Comparison of ENCODE assay signal across 24 mouse cellular contexts in genomic region chr19:16093616-16094015, GRCm38 (mm10). TPM values are rescaled to one million over a fixed set of nuclear protein-coding genes. Genes with fewer than 3 reads are reported as not detected.
DNase-seq lines count a peak whose midpoint lies in the region; TF ChIP-seq lines count a peak whose summit lies in the region.
"Had no signal": no experiment of that assay in that cellular context is flagged by ENCODE, and none has a peak within 500 bp of the region (broad histone marks: within the 10 kb centered on the region; RNA-seq: fewer than 3 reads in every experiment).

No protein-coding gene starts in this region.

- no peaks in the 10 kb centered on the region for H3K36me3 ChIP-seq in kidney, adult 2 months (ENCODE audit: control insufficient read depth, insufficient read depth, low read length)
- H3K36me3 ChIP-seq: embryonic facial prominence, embryonic 13.5 days; embryonic facial prominence, embryonic 15.5 days; forebrain, embryonic 10.5 days; forebrain, embryonic 12.5 days; G1E had no signal

- TF ChIP-seq CTCF in kidney, adult 2 months (conservative IDR thresholded peaks at IDR 0.05; ENCODE audit: insufficient read depth, insufficient read length, low read depth, low read length): no peak

- no peak for TF ChIP-seq POLR2A in kidney, adult 2 months (IDR thresholded peaks at IDR 0.05; ENCODE audit: low read depth, low read length)

- H3K27me3 ChIP-seq in kidney, adult 2 months (replicated peaks; ENCODE audit: control insufficient read depth, insufficient read depth, low read length): no peaks in the 10 kb centered on the region
- H3K27me3 ChIP-seq: CH12.LX; embryonic facial prominence, embryonic 13.5 days; embryonic facial prominence, embryonic 15.5 days; forebrain, embryonic 12.5 days; Patski had no signal

- no peak overlapping the region for H3K27ac ChIP-seq in kidney, adult 2 months (ENCODE audit: insufficient read depth, low read depth, low read length)
- H3K27ac ChIP-seq: embryonic facial prominence, embryonic 13.5 days; embryonic facial prominence, embryonic 15.5 days; forebrain, embryonic 10.5 days; forebrain, embryonic 12.5 days had no signal

- no peak overlapping the region for H3K4me3 ChIP-seq in kidney, adult 2 months (ENCODE audit: insufficient read depth, low read depth, low read length)
- H3K4me3 ChIP-seq: embryonic facial prominence, embryonic 13.5 days; embryonic facial prominence, embryonic 15.5 days; erythroblast, embryonic 14.5 days; forebrain, embryonic 10.5 days; forebrain, embryonic 12.5 days had no signal

- 57% methylated on average over 4 of the region's 4 CpGs for WGBS in kidney, adult 2 months

- H3K4me1 ChIP-seq in kidney, adult 2 months (ENCODE audit: control insufficient read depth, insufficient read depth, low read length): no peaks in the 10 kb centered on the region
- H3K4me1 ChIP-seq: embryonic facial prominence, embryonic 13.5 days; embryonic facial prominence, embryonic 15.5 days; forebrain, embryonic 10.5 days; forebrain, embryonic 12.5 days had no signal

- DNase-seq in kidney, adult 2 months: peak; percentile 4
- no peak for DNase-seq in kidney, adult 18-20 months
- peak; percentile 2 for DNase-seq in CD4-positive, CD25-positive, alpha-beta regulatory T cell, adult 2 months (ENCODE audit: low read depth, low spot score)
- DNase-seq in induced T-regulatory cell, adult 2 months (ENCODE audit: low read depth): peak; percentile 51
- no peak for DNase-seq in retina, embryonic 14.5 days (ENCODE audit: low spot score)
- DNase-seq in cerebellum, postnatal 36 days: no peak
- DNase-seq: adrenal gland, adult 8-10 months; adrenal gland, postnatal 14 days; adrenal gland, postnatal 36 days; cerebellum, adult 11-12 months; cerebellum, adult 2 months; cerebellum, adult 9-10 months; cerebellum, postnatal 10 days; cerebellum, postnatal 25 days; embryo, embryonic 11 days; forebrain, postnatal 0 days had no signal

RNA-seq across cellular contexts. Expression of gene Gnaq, which starts 39.0 kb away (rescaled TPM):
- 13.2 and 15.6 TPM in 2 replicates for polyA plus RNA-seq in kidney, adult 2 months (2012; rRNA removed)
- polyA plus RNA-seq: erythroblast, embryonic 14.5 days; G1E had no signal

Comparison
In these comparisons a context has a peak if more than half of its experiments do, and no peak if none do; other contexts are left out.
1. DNase-seq: peak in kidney, adult 2 months (single experiment), CD4-positive, CD25-positive, alpha-beta regulatory T cell, adult 2 months (single experiment) and induced T-regulatory cell, adult 2 months (single experiment); none in kidney, adult 18-20 months (single experiment), retina, embryonic 14.5 days (single experiment) and cerebellum, postnatal 36 days (0 of 2).